Mouse (Mus musculus): ENCODE measurements around the gene Tuft1. TPM values are rescaled to one million over a fixed set of nuclear protein-coding genes. Genes with fewer than 3 reads are reported as not detected.
A peak's percentile ranks its signal among the peaks of the same experiment; 100 is the strongest.
"Not testable (repeated sequence)": the region's sequence is repeated elsewhere in the genome, so short reads cannot be mapped to it uniquely, and the experiment has no call there.

The Tuft1 gene
- polyA plus RNA-seq, 1 experiment from 2014 or later = 10.9 TPM

DNA sequence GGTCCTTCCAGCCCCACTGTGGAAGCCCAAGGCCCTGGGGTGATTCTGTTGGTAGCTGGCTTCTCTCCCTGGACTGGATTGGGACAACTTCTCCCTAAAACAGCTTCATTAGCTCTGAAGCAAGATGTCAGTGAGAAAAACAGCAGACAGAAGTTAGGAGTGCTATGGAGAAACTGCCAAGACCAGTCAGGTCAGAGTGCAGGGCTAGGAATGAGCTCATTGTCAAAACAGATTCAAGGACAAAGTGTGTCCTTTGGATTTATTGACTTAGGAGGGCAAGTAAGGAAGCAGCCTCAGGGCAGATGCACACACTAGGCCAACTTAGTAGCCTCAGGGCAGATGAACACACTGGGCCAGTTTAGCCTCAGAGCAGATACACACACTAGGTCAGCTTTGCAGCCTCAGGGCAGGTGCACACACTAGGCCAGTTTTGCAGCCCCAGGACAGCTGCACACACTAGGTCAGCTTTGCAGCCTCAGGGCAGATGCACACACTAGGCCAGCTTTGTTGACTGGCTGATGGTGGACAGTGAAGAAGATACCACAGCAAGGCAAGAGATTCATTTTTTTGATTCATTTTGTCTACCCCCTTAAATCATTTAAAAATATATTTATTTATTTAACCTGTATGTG is 32.1 kb upstream of the Tuft1 start:
- H3K27ac ChIP-seq (ENCODE audit: low read depth) = no peak overlapping the region
- H3K4me1 ChIP-seq (replicated peaks; ENCODE audit: control insufficient read depth, insufficient read depth, low read length) = peaks cover 6% of the 10 kb centered on the region; the same call in 1 of the 2 replicates
- no peak overlapping the region for H3K4me2 ChIP-seq (ENCODE audit: low read length)
- DNase-seq (ENCODE audit: low spot score) = no peak
- no peaks in the 10 kb centered on the region for H3K36me3 ChIP-seq (ENCODE audit: control insufficient read depth, insufficient read depth, low read length)
- no peak overlapping the region for H3K9ac ChIP-seq (ENCODE audit: low read length)
- H3K4me3 ChIP-seq (ENCODE audit: low read depth, low read length) = no peak overlapping the region
- no peaks in the 10 kb centered on the region for H3K9me3 ChIP-seq (ENCODE audit: control insufficient read depth, low read length)
- ATAC-seq (replicated peaks; ENCODE audit: low FRiP score, low TSS enrichment, low read depth) = no peak; the same call in 1 of the 2 replicates
- H3K27me3 ChIP-seq (replicated peaks; ENCODE audit: control insufficient read depth, insufficient read depth, low read length) = no peaks in the 10 kb centered on the region

DNA sequence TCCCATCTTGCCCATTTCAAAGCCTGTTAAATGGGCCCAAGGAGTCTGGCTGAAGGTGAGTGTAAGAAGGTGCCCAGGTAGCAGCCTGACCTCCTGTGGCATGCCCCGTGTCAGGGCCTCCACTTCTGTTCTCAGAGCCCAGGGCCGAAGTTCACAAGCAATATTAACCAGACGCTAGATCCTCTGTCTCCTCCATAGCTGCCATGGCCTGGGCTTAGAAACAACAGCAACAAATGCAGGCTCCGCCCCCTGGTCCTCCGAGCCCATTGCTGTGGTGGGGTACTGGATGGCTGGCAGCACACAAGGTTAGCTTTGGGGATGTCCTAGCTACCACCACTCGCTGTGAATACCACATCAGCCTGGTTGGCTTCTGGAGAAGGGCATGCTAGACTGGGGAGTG is 31.5 kb upstream of the Tuft1 start:
- not testable (repeated sequence) for H3K4me2 ChIP-seq (ENCODE audit: low read length); ATAC-seq (replicated peaks; ENCODE audit: low FRiP score, low TSS enrichment, low read depth); H3K36me3 ChIP-seq (ENCODE audit: control insufficient read depth, insufficient read depth, low read length); H3K9ac ChIP-seq (ENCODE audit: low read length); H3K27ac ChIP-seq (ENCODE audit: low read depth); H3K4me3 ChIP-seq (ENCODE audit: low read depth, low read length); DNase-seq (ENCODE audit: low spot score); H3K9me3 ChIP-seq (ENCODE audit: control insufficient read depth, low read length); H3K4me1 ChIP-seq (replicated peaks; ENCODE audit: control insufficient read depth, insufficient read depth, low read length); H3K27me3 ChIP-seq (replicated peaks; ENCODE audit: control insufficient read depth, insufficient read depth, low read length)
- WGBS = 45% methylated on average over 6 of the region's 6 CpGs

DNA sequence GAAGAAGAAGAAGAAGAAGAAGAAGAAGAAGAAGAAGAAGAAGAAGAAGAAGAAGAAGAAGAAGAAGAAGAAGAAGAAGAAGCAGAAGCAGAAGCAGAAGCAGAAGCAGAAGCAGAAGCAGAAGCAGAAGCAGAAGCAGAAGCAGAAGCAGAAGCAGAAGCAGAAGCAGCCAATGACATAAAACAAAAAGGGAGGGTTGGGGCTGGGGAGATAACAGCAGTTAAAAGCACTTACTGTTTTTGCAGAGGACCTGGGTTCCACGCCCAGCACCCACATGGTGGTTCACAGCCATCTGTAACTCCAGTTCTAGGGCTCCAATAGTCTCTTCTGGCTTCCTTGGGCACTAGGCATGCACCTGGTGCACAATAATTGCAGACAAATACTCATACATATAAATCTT is 30.5 kb upstream of the Tuft1 start:
- DNase-seq (ENCODE audit: low spot score); H3K36me3 ChIP-seq (ENCODE audit: control insufficient read depth, insufficient read depth, low read length); H3K4me3 ChIP-seq (ENCODE audit: low read depth, low read length); H3K27me3 ChIP-seq (replicated peaks; ENCODE audit: control insufficient read depth, insufficient read depth, low read length); H3K4me2 ChIP-seq (ENCODE audit: low read length); H3K27ac ChIP-seq (ENCODE audit: low read depth); H3K9me3 ChIP-seq (ENCODE audit: control insufficient read depth, low read length); ATAC-seq (replicated peaks; ENCODE audit: low FRiP score, low TSS enrichment, low read depth); H3K9ac ChIP-seq (ENCODE audit: low read length); H3K4me1 ChIP-seq (replicated peaks; ENCODE audit: control insufficient read depth, insufficient read depth, low read length): not testable (repeated sequence)
- 72% methylated on average over 1 of the region's 1 CpGs for whole genome bisulfite sequencing

DNA sequence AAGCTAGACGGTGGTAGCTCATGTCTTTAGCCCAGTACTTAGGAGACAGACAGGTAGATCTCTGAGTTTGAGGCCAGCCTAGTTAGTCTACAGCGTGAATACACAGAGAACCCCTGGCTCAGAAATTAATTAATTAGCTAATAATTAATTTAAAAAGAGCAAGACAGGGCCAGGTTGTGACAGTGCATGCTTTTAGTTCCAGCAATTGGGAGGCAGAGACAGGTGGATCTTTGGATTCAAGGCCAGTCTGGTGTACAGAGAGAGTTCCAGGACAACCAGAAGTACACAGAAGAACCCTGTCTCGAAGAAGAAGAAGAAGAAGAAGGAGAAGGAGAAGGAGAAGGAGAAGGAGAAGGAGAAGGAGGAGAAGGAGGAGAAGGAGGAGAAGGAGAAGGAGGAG is 30.0 kb upstream of the Tuft1 start:
- H3K4me2 ChIP-seq (ENCODE audit: low read length); DNase-seq (ENCODE audit: low spot score); H3K9me3 ChIP-seq (ENCODE audit: control insufficient read depth, low read length); H3K27me3 ChIP-seq (replicated peaks; ENCODE audit: control insufficient read depth, insufficient read depth, low read length); H3K27ac ChIP-seq (ENCODE audit: low read depth); ATAC-seq (replicated peaks; ENCODE audit: low FRiP score, low TSS enrichment, low read depth); H3K4me3 ChIP-seq (ENCODE audit: low read depth, low read length); H3K36me3 ChIP-seq (ENCODE audit: control insufficient read depth, insufficient read depth, low read length); H3K4me1 ChIP-seq (replicated peaks; ENCODE audit: control insufficient read depth, insufficient read depth, low read length); H3K9ac ChIP-seq (ENCODE audit: low read length): not testable (repeated sequence)
- 83% methylated on average over 3 of the region's 3 CpGs for WGBS

DNA sequence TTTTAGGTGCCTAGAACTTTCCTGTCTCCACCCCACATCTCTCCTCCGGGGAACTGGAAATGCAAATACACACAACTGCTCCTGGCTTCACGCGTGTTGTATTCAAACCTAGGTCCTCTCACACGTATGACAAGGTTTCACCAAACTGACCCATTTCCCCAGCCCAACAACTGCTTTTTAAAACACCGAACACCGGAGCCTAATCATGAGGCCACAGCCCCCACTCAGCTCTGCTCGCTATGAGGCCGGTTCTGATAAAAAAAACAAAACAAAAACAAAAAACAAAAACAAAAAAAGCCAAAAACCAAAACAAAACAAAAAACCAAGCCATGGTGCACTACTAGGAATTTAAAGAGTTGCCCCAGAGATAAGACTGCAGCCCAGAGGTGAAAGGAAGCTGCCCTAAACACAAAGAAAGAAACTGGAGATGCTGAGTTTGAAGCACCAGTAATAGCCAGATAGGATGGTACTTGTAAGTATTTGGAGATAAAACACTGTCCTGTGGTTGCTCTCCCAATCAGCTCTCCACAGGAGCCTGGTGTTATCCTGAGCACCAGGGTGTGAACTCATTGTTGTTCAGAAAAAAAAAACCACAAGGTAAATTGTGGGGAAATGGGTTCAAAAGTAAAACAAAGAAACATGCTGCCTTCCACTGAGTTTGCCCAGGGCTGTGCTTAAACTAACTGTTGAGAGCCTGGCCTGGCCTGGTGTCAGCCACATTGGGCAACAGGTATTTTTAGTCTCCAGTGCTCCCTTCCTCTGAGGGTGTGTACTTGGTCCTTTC is 27.5 kb upstream of the Tuft1 start:
- H3K4me3 ChIP-seq (ENCODE audit: low read depth, low read length); H3K9me3 ChIP-seq (ENCODE audit: control insufficient read depth, low read length); H3K27me3 ChIP-seq (replicated peaks; ENCODE audit: control insufficient read depth, insufficient read depth, low read length); H3K4me2 ChIP-seq (ENCODE audit: low read length); H3K27ac ChIP-seq (ENCODE audit: low read depth); H3K4me1 ChIP-seq (replicated peaks; ENCODE audit: control insufficient read depth, insufficient read depth, low read length); ATAC-seq (replicated peaks; ENCODE audit: low FRiP score, low TSS enrichment, low read depth); DNase-seq (ENCODE audit: low spot score); H3K9ac ChIP-seq (ENCODE audit: low read length); H3K36me3 ChIP-seq (ENCODE audit: control insufficient read depth, insufficient read depth, low read length): not testable (repeated sequence)
- 86% methylated on average over 8 of the region's 8 CpGs for WGBS

DNA sequence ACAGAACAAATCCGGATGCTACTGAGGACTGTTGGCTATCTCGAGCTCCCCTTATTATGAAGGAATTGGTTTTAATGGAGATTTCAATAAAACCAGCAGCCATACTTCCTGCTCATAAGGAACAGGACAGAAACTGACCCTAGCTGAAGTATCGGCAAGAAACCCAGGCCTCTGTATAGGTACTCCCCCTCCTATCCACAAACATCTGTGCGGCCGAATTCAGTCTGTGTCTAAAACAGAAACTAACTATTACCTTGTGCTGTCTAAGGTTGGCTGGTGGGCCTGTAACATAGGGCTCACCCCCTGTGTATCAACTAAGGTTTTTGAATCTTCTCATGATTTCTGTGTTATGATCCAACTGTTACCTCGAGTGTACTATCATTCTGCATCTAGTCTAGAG is 25.0 kb upstream of the Tuft1 start:
- H3K4me2 ChIP-seq (ENCODE audit: low read length) = no peak overlapping the region
- no peak overlapping the region for H3K4me3 ChIP-seq (ENCODE audit: low read depth, low read length)
- H3K27ac ChIP-seq (ENCODE audit: low read depth) = no peak overlapping the region
- H3K4me1 ChIP-seq (replicated peaks; ENCODE audit: control insufficient read depth, insufficient read depth, low read length) = no peaks in the 10 kb centered on the region
- H3K9me3 ChIP-seq (ENCODE audit: control insufficient read depth, low read length) = no peaks in the 10 kb centered on the region
- no peaks in the 10 kb centered on the region for H3K27me3 ChIP-seq (replicated peaks; ENCODE audit: control insufficient read depth, insufficient read depth, low read length)
- H3K36me3 ChIP-seq (ENCODE audit: control insufficient read depth, insufficient read depth, low read length) = no peaks in the 10 kb centered on the region
- 71% methylated on average over 6 of the region's 6 CpGs for WGBS
- DNase-seq (ENCODE audit: low spot score) (no peak), ATAC-seq (replicated peaks; ENCODE audit: low FRiP score, low TSS enrichment, low read depth) (no peak)
- H3K9ac ChIP-seq (ENCODE audit: low read length) = no peak overlapping the region

DNA sequence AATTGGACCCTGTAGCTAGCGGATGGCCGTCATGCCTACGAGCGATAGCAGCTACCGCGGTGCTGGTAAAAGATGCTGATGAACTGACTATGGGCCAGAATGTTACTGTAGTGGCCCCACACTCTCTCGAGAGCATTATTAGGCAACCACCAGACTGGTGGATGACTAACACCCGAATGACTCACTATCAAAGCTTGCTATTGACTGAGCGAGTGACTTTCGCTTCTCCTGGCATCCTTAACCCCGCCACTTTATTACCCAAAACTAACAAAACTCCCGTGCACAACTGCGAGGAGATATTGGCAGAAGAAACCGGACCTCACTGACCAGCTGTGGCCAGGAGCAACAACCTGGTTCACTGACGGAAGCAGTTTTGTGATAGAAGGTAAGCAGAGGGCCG is 22.1 kb upstream of the Tuft1 start:
- DNase-seq (ENCODE audit: low spot score) (no peak), ATAC-seq (replicated peaks; ENCODE audit: low FRiP score, low TSS enrichment, low read depth) (peak; percentile 51; the same call in 1 of the 2 replicates)
- no peaks in the 10 kb centered on the region for H3K27me3 ChIP-seq (replicated peaks; ENCODE audit: control insufficient read depth, insufficient read depth, low read length)
- no peaks in the 10 kb centered on the region for H3K9me3 ChIP-seq (ENCODE audit: control insufficient read depth, low read length)
- H3K36me3 ChIP-seq (ENCODE audit: control insufficient read depth, insufficient read depth, low read length) = no peaks in the 10 kb centered on the region
- no peak overlapping the region for H3K27ac ChIP-seq (ENCODE audit: low read depth)
- no peak overlapping the region for H3K4me3 ChIP-seq (ENCODE audit: low read depth, low read length)
- H3K4me2 ChIP-seq (ENCODE audit: low read length) = no peak overlapping the region
- no peaks in the 10 kb centered on the region for H3K4me1 ChIP-seq (replicated peaks; ENCODE audit: control insufficient read depth, insufficient read depth, low read length)
- WGBS = 81% methylated on average over 16 of the region's 16 CpGs
- no peak overlapping the region for H3K9ac ChIP-seq (ENCODE audit: low read length)

DNA sequence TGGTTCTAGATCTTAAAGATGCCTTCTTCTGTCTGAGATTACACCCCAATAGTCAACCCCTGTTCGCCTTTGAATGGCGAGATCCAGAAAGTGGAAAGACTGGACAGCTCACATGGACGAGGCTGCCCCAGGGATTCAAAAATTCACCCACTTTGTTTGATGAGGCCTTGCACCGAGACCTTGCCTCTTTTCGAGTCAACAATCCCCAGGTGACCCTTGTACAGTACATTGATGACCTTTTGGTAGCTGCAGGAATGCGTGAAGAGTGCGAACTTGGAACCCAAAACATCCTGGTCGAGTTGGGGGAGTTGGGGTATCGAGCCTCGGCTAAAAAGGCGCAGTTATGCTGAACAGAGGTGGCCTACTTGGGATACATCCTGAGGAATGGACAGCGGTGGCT is 21.4 kb upstream of the Tuft1 start:
- DNase-seq (ENCODE audit: low spot score); ATAC-seq (replicated peaks; ENCODE audit: low FRiP score, low TSS enrichment, low read depth): not testable (repeated sequence)

DNA sequence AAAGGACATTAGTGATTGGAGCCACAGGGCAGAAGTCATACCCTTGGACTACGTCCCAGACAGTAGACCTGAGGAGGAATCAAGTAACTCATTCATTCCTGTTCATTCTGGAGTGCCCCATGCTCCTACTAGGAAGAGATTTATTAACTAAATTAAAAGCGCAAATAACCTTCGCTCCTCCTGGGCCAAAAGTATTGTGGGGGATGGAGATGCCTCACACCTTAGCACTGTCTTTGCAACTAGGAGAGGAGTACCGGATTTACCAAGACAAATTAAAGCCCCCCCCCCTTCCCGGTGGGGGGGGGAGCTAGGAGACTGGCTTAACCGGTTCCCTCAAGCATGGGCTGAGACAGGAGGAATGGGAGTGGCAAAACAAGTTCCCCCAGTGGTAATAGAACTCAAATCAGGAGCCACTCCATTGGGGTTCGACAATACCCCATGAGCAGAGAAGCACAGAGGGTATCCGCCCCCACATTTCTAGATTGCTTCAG is 20.7 kb upstream of the Tuft1 start:
- H3K4me3 ChIP-seq (ENCODE audit: low read depth, low read length) = no peak overlapping the region
- H3K9ac ChIP-seq (ENCODE audit: low read length) = no peak overlapping the region
- H3K4me1 ChIP-seq (replicated peaks; ENCODE audit: control insufficient read depth, insufficient read depth, low read length) = no peaks in the 10 kb centered on the region
- no peak overlapping the region for H3K27ac ChIP-seq (ENCODE audit: low read depth)
- H3K36me3 ChIP-seq (ENCODE audit: control insufficient read depth, insufficient read depth, low read length) = no peaks in the 10 kb centered on the region
- H3K27me3 ChIP-seq (replicated peaks; ENCODE audit: control insufficient read depth, insufficient read depth, low read length) = no peaks in the 10 kb centered on the region
- H3K9me3 ChIP-seq (ENCODE audit: control insufficient read depth, low read length) = no peaks in the 10 kb centered on the region
- peak; percentile 41; the same call in 1 of the 2 replicates for ATAC-seq (replicated peaks; ENCODE audit: low FRiP score, low TSS enrichment, low read depth)
- no peak overlapping the region for H3K4me2 ChIP-seq (ENCODE audit: low read length)
- DNase-seq (ENCODE audit: low spot score) = no peak
- WGBS = 71% methylated on average over 8 of the region's 8 CpGs

More for the DNA sequence above, 21.4 kb upstream of the Tuft1 start:
- 87% methylated on average over 12 of the region's 12 CpGs for WGBS
- not testable (repeated sequence) for H3K4me1 ChIP-seq (replicated peaks; ENCODE audit: control insufficient read depth, insufficient read depth, low read length); H3K27me3 ChIP-seq (replicated peaks; ENCODE audit: control insufficient read depth, insufficient read depth, low read length); H3K9me3 ChIP-seq (ENCODE audit: control insufficient read depth, low read length); H3K27ac ChIP-seq (ENCODE audit: low read depth); H3K4me3 ChIP-seq (ENCODE audit: low read depth, low read length); H3K36me3 ChIP-seq (ENCODE audit: control insufficient read depth, insufficient read depth, low read length); H3K4me2 ChIP-seq (ENCODE audit: low read length); H3K9ac ChIP-seq (ENCODE audit: low read length)
